In the genomic region with DNA sequence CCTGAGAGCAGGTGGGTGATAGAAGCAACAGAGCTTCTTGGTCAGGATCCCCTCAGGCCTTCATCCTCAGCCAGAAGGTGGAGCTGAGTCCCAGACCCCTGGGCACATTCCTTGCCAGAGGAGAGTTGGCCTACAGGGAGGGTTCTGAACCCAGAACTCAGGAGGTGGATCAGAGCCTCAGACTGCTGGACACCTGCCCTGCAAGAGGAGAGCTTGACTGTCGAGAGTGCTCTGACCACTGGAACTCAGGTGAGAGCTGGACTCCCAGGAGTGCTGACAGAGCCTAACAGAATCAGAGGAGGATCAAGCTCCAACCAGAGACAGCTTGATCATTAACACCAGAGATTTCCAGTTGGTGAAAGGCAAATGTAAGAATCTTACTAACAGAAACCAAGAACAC, we compare ENCODE assay signal across 31 mouse cellular contexts. TPM values are rescaled to one million over a fixed set of nuclear protein-coding genes. Genes with fewer than 3 reads are reported as not detected.
"Had no signal": no experiment of that assay in that cellular context is flagged by ENCODE, and none has a peak within 500 bp of the region (broad histone marks: within the 10 kb centered on the region; RNA-seq: fewer than 3 reads in every experiment).

No protein-coding gene starts in this region.

RNA-seq across cellular contexts. Expression of gene Pramef6, which starts 17.8 kb away (rescaled TPM):
- polyA plus RNA-seq: limb, embryonic 10.5 days; limb, embryonic 11.5 days; limb, embryonic 12.5 days; limb, embryonic 13.5 days; limb, embryonic 14.5 days; limb, embryonic 15.5 days; liver, adult 2 months; liver, embryonic 11.5 days; liver, embryonic 12.5 days; liver, embryonic 13.5 days; liver, embryonic 14.5 days; liver, embryonic 15.5 days; liver, embryonic 16.5 days; liver, postnatal 0 days; lung, adult 2 months; lung, embryonic 14.5 days; lung, embryonic 15.5 days; lung, embryonic 16.5 days; lung, postnatal 0 days; macrophage; midbrain, embryonic 10.5 days; midbrain, embryonic 11.5 days; midbrain, embryonic 12.5 days; midbrain, embryonic 13.5 days; midbrain, embryonic 14.5 days; midbrain, embryonic 15.5 days; midbrain, embryonic 16.5 days; midbrain, postnatal 0 days; myocyte; neural tube, embryonic 11.5 days; neural tube, embryonic 12.5 days had no signal

RNA-seq across cellular contexts. Expression of gene Gm13103, which starts 36.1 kb away (rescaled TPM):
- polyA plus RNA-seq: limb, embryonic 10.5 days; limb, embryonic 11.5 days; limb, embryonic 12.5 days; limb, embryonic 13.5 days; limb, embryonic 14.5 days; limb, embryonic 15.5 days; liver, adult 2 months; liver, embryonic 11.5 days; liver, embryonic 12.5 days; liver, embryonic 13.5 days; liver, embryonic 14.5 days; liver, embryonic 15.5 days; liver, embryonic 16.5 days; liver, postnatal 0 days; lung, adult 2 months; lung, embryonic 14.5 days; lung, embryonic 15.5 days; lung, embryonic 16.5 days; lung, postnatal 0 days; macrophage; midbrain, embryonic 10.5 days; midbrain, embryonic 11.5 days; midbrain, embryonic 12.5 days; midbrain, embryonic 13.5 days; midbrain, embryonic 14.5 days; midbrain, embryonic 15.5 days; midbrain, embryonic 16.5 days; midbrain, postnatal 0 days; myocyte; neural tube, embryonic 11.5 days; neural tube, embryonic 12.5 days had no signal
